Mouse (Mus musculus) E14TG2a.4 (cell line): ENCODE data around the gene Olfr652.

Source experiments
- H3K27me3 ChIP-seq: 2 replicates; pipeline ENCODE4 v1.6.1; 2014; ENCODE audit warnings: low read length, control low read depth; ENCODE audit not compliant: insufficient read depth
- H3K36me3 ChIP-seq: 2 replicates; pipeline ENCODE4 v1.6.1; 2014; ENCODE audit warnings: low read length, control low read depth; ENCODE audit not compliant: insufficient read depth
- H3K4me1 ChIP-seq: replicated peaks from 2 replicates; pipeline ENCODE4 v1.6.1; 2014; ENCODE audit warnings: low read depth, low read length, control low read depth
- H3K4me3 ChIP-seq: replicated peaks from 2 replicates; pipeline ENCODE4 v1.5.1; 2014; ENCODE audit warnings: mild to moderate bottlenecking, low read length
- H3K9me3 ChIP-seq: 2 replicates; pipeline ENCODE4 v1.6.1; 2014; ENCODE audit warnings: low read length, control low read depth
- CTCF ChIP-seq: conservative IDR thresholded peaks from 2 replicates; pipeline ENCODE4 v1.5.1; 2014; ENCODE audit warnings: low read length
- NANOG ChIP-seq: IDR thresholded peaks from 2 replicates; pipeline ENCODE4 v1.6.1; 2014; ENCODE audit warnings: borderline replicate concordance, low read length, mixed read lengths
- POU5F1 ChIP-seq: IDR thresholded peaks from 2 replicates; pipeline ENCODE4 v1.6.1; 2014; ENCODE audit warnings: low read length, borderline replicate concordance

Olfr652 gene

GRCm38 (mm10) chr7:104560601-104561000 lies at the start of gene Olfr652:
TSS of gene Olfr652 (plus strand) at chr7:104560901.
- H3K36me3 ChIP-seq: no peaks in the 10 kb centered on the region
- no peaks in the 10 kb centered on the region for H3K4me1 ChIP-seq
- peaks cover 7% of the 10 kb centered on the region; the same call in 1 of the 2 replicates for H3K9me3 ChIP-seq
- no peak within 1 kb of the TSS for H3K4me3 ChIP-seq
- TF ChIP-seq CTCF (no peak), NANOG (no peak), POU5F1 (no peak)
- H3K27me3 ChIP-seq: no peaks in the 10 kb centered on the region

- no peaks in the 10 kb centered on the region for H3K4me1 ChIP-seq
- no peaks in the 10 kb centered on the region for H3K36me3 ChIP-seq
- H3K9me3 ChIP-seq: no peaks in the 10 kb centered on the region
- TF ChIP-seq NANOG: no peak
- TF ChIP-seq POU5F1: no peak
- no peaks in the 10 kb centered on the region for H3K27me3 ChIP-seq
- no peak within 1 kb of the TSS for H3K4me3 ChIP-seq
Measured at GRCm38 (mm10) chr7:104549833-104550232, 10.9 kb upstream of the Olfr652 start, which contains the start of gene Olfr651. TSS of gene Olfr651 (plus strand) at chr7:104550133.

GRCm38 (mm10) chr7:104552700-104553099 lies 8.0 kb upstream of the Olfr652 start:
- Histone ChIP-seq H3K9me3 (no peaks in the 10 kb centered on the region), H3K36me3 (no peaks in the 10 kb centered on the region), H3K4me1 (no peaks in the 10 kb centered on the region), H3K27me3 (no peaks in the 10 kb centered on the region), H3K4me3 (no peak overlapping the region)
- no peak for TF ChIP-seq NANOG
- no peak for TF ChIP-seq CTCF
- no peak for TF ChIP-seq POU5F1

- Histone ChIP-seq H3K27me3 (no peaks in the 10 kb centered on the region), H3K4me1 (no peaks in the 10 kb centered on the region), H3K4me3 (no peak within 1 kb of the TSS), H3K36me3 (no peaks in the 10 kb centered on the region), H3K9me3 (no peaks in the 10 kb centered on the region)
- no peak for TF ChIP-seq CTCF
- no peak for TF ChIP-seq POU5F1
- no peak for TF ChIP-seq NANOG
Measured at GRCm38 (mm10) chr7:104577014-104577413, 16.3 kb downstream of the Olfr652 start, which contains the start of gene Olfr653. TSS of gene Olfr653 (plus strand) at chr7:104577314.

GRCm38 (mm10) chr7:104580846-104581245 lies 20.1 kb downstream of the Olfr652 start:
- no peaks in the 10 kb centered on the region for H3K9me3 ChIP-seq
- no peaks in the 10 kb centered on the region for H3K36me3 ChIP-seq
- no peaks in the 10 kb centered on the region for H3K4me1 ChIP-seq
- H3K4me3 ChIP-seq: no peak overlapping the region
- no peak for TF ChIP-seq NANOG
- TF ChIP-seq POU5F1: no peak
- TF ChIP-seq CTCF: no peak
- H3K27me3 ChIP-seq: no peaks in the 10 kb centered on the region

- H3K4me1 ChIP-seq: no peaks in the 10 kb centered on the region
- H3K36me3 ChIP-seq: no peaks in the 10 kb centered on the region
- H3K9me3 ChIP-seq: no peaks in the 10 kb centered on the region
- no peaks in the 10 kb centered on the region for H3K27me3 ChIP-seq
- no peak overlapping the region for H3K4me3 ChIP-seq
- no peak for TF ChIP-seq POU5F1
- no peak for TF ChIP-seq NANOG
- TF ChIP-seq CTCF: no peak
Measured at GRCm38 (mm10) chr7:104581429-104581828, 20.7 kb downstream of the Olfr652 start.

- Histone ChIP-seq H3K4me3 (no peak within 1 kb of the TSS), H3K9me3 (no peaks in the 10 kb centered on the region), H3K36me3 (no peaks in the 10 kb centered on the region), H3K27me3 (no peaks in the 10 kb centered on the region), H3K4me1 (no peaks in the 10 kb centered on the region)
- TF ChIP-seq CTCF: no peak
- TF ChIP-seq NANOG: no peak
Measured at GRCm38 (mm10) chr7:104586725-104587124, 26.0 kb downstream of the Olfr652 start, which contains the start of gene Olfr654. TSS of gene Olfr654 (plus strand) at chr7:104587025.

GRCm38 (mm10) chr7:104588274-104588673 lies 27.6 kb downstream of the Olfr652 start:
- Histone ChIP-seq H3K27me3 (no peaks in the 10 kb centered on the region), H3K9me3 (no peaks in the 10 kb centered on the region), H3K4me3 (no peak overlapping the region), H3K36me3 (no peaks in the 10 kb centered on the region), H3K4me1 (no peaks in the 10 kb centered on the region)
- TF ChIP-seq NANOG (no peak), CTCF (no peak), POU5F1 (no peak)

GRCm38 (mm10) chr7:104601679-104602078 lies 41.0 kb downstream of the Olfr652 start, which contains the start of gene Olfr655:
TSS of gene Olfr655 (minus strand) at chr7:104601779.
- no peak for TF ChIP-seq NANOG
- no peak for TF ChIP-seq POU5F1
- no peak for TF ChIP-seq CTCF

More at GRCm38 (mm10) chr7:104601679-104602078, 41.0 kb downstream of the Olfr652 start, which contains the start of gene Olfr655:
- no peaks in the 10 kb centered on the region for H3K4me1 ChIP-seq
- H3K4me3 ChIP-seq: no peak within 1 kb of the TSS
- H3K9me3 ChIP-seq: no peaks in the 10 kb centered on the region
- no peaks in the 10 kb centered on the region for H3K36me3 ChIP-seq
- no peaks in the 10 kb centered on the region for H3K27me3 ChIP-seq
